Mouse (Mus musculus): ENCODE data around the gene Ppp1r13l.

DNA sequence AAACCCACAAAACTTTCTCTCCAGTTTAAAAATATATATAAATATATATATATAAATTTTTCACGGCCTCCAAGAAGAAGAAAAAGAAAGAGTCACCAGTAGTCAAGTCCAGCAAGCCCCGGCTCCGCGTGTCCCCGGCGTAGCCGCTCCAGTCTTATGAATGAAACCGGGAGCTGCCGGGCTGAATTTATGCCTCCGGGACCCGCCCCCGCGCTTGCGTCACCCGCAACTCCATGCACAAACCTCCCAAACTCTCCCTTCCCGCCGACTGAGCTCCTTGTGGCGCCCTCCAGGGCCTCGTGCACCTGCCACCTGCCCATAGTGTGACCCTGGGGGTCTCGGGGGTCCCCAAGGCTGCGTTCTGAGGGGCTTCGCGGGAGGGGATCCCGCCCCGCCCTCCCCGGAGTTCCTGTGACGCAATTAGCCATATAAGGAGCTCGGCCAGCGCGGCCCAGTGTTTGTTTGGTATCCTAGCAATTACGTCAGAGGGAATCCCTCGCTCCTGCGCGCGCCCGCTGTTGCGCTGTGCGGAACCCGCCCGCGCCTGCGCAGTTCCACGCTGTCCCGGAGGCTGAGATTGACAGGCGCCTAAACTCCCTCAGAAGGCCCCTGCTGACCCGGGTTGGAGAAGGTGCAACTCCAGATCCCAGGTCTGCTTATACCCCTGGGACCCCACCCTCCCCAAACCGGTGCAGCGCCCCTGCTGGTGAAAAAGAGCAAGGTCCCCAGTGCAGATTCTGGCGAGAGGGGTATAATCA, 49.5 kb upstream of the Ppp1r13l start, which contains the start of gene Fosb:
- TF ChIP-seq POLR2A (IDR thresholded peaks at IDR 0.05; ENCODE audit: borderline replicate concordance, low read depth, low read length) (no peak), CTCF (IDR thresholded peaks at IDR 0.05; ENCODE audit: low read depth, low read length) (no peak)

Measured in bone marrow macrophage, adult 2 months (primary cell).